Mouse (Mus musculus): Measurements from ENCODE around the gene Nop53. TPM values are rescaled to one million over a fixed set of nuclear protein-coding genes. Genes with fewer than 3 reads are reported as not detected.

Nop53 gene
- polyA plus RNA-seq, 1 experiment from 2014 or later = 147 TPM

GRCm38 (mm10) chr7:15910521-15910920, 35.4 kb downstream of the Nop53 start:
- Histone ChIP-seq H3K4me2 (ENCODE audit: low read length) (no peak overlapping the region), H3K4me3 (ENCODE audit: low read depth, low read length) (no peak overlapping the region), H3K9me3 (replicated peaks; ENCODE audit: control insufficient read depth, low read length) (no peaks in the 10 kb centered on the region), H3K4me1 (ENCODE audit: control insufficient read depth, insufficient read depth, low read length) (no peaks in the 10 kb centered on the region), H3K36me3 (ENCODE audit: control insufficient read depth, insufficient read depth, low read length) (no peaks in the 10 kb centered on the region), H3K9ac (ENCODE audit: low read length) (no peak overlapping the region), H3K27ac (ENCODE audit: low read depth, low read length) (no peak overlapping the region), H3K27me3 (replicated peaks; ENCODE audit: control insufficient read depth, insufficient read depth, low read length) (no peaks in the 10 kb centered on the region)
- ATAC-seq = no peak
- WGBS = 89% methylated on average over 5 of the region's 5 CpGs
- no peak for DNase-seq (ENCODE audit: low spot score)

- H3K27ac ChIP-seq (ENCODE audit: low read depth, low read length) = no peak overlapping the region
- no peaks in the 10 kb centered on the region for H3K36me3 ChIP-seq (ENCODE audit: control insufficient read depth, insufficient read depth, low read length)
- DNase-seq (ENCODE audit: low spot score) = no peak
- no peaks in the 10 kb centered on the region for H3K9me3 ChIP-seq (replicated peaks; ENCODE audit: control insufficient read depth, low read length)
- no peak overlapping the region for H3K4me2 ChIP-seq (ENCODE audit: low read length)
- H3K27me3 ChIP-seq (replicated peaks; ENCODE audit: control insufficient read depth, insufficient read depth, low read length) = no peaks in the 10 kb centered on the region
- no peaks in the 10 kb centered on the region for H3K4me1 ChIP-seq (ENCODE audit: control insufficient read depth, insufficient read depth, low read length)
- H3K4me3 ChIP-seq (ENCODE audit: low read depth, low read length) = no peak overlapping the region
- H3K9ac ChIP-seq (ENCODE audit: low read length) = no peak overlapping the region
- WGBS = 84% methylated on average over 8 of the region's 8 CpGs
- ATAC-seq = no peak
These were observed 37.8 kb downstream of the Nop53 start for GRCm38 (mm10) chr7:15907971-15908590.

- Histone ChIP-seq H3K4me3 (ENCODE audit: low read depth, low read length) (no peak overlapping the region), H3K36me3 (ENCODE audit: control insufficient read depth, insufficient read depth, low read length) (no peaks in the 10 kb centered on the region), H3K9ac (ENCODE audit: low read length) (no peak overlapping the region), H3K4me2 (ENCODE audit: low read length) (no peak overlapping the region), H3K4me1 (ENCODE audit: control insufficient read depth, insufficient read depth, low read length) (no peaks in the 10 kb centered on the region), H3K27ac (ENCODE audit: low read depth, low read length) (no peak overlapping the region), H3K9me3 (replicated peaks; ENCODE audit: control insufficient read depth, low read length) (no peaks in the 10 kb centered on the region), H3K27me3 (replicated peaks; ENCODE audit: control insufficient read depth, insufficient read depth, low read length) (no peaks in the 10 kb centered on the region)
- 85% methylated on average over 1 of the region's 1 CpGs for WGBS
- no peak for DNase-seq (ENCODE audit: low spot score)
- no peak for ATAC-seq
These were observed 39.3 kb downstream of the Nop53 start for GRCm38 (mm10) chr7:15906602-15907001.

GRCm38 (mm10) chr7:15905861-15906260, 40.0 kb downstream of the Nop53 start:
- Histone ChIP-seq H3K27ac (ENCODE audit: low read depth, low read length) (no peak overlapping the region), H3K4me3 (ENCODE audit: low read depth, low read length) (no peak overlapping the region), H3K27me3 (replicated peaks; ENCODE audit: control insufficient read depth, insufficient read depth, low read length) (no peaks in the 10 kb centered on the region), H3K9me3 (replicated peaks; ENCODE audit: control insufficient read depth, low read length) (no peaks in the 10 kb centered on the region), H3K4me1 (ENCODE audit: control insufficient read depth, insufficient read depth, low read length) (no peaks in the 10 kb centered on the region), H3K36me3 (ENCODE audit: control insufficient read depth, insufficient read depth, low read length) (no peaks in the 10 kb centered on the region), H3K9ac (ENCODE audit: low read length) (no peak overlapping the region), H3K4me2 (ENCODE audit: low read length) (no peak overlapping the region)
- ATAC-seq (no peak), DNase-seq (ENCODE audit: low spot score) (no peak)
- WGBS = 47% methylated on average over 7 of the region's 7 CpGs

GRCm38 (mm10) chr7:15901366-15902048, 44.4 kb downstream of the Nop53 start:
- H3K36me3 ChIP-seq (ENCODE audit: control insufficient read depth, insufficient read depth, low read length) = no peaks in the 10 kb centered on the region
- ATAC-seq (no peak), DNase-seq (ENCODE audit: low spot score) (no peak)
- no peak overlapping the region for H3K4me2 ChIP-seq (ENCODE audit: low read length)
- no peak overlapping the region for H3K9ac ChIP-seq (ENCODE audit: low read length)
- H3K4me1 ChIP-seq (ENCODE audit: control insufficient read depth, insufficient read depth, low read length) = no peaks in the 10 kb centered on the region
- no peaks in the 10 kb centered on the region for H3K9me3 ChIP-seq (replicated peaks; ENCODE audit: control insufficient read depth, low read length)
- no peaks in the 10 kb centered on the region for H3K27me3 ChIP-seq (replicated peaks; ENCODE audit: control insufficient read depth, insufficient read depth, low read length)
- no peak overlapping the region for H3K4me3 ChIP-seq (ENCODE audit: low read depth, low read length)
- no peak overlapping the region for H3K27ac ChIP-seq (ENCODE audit: low read depth, low read length)
- 77% methylated on average over 9 of the region's 9 CpGs for WGBS

GRCm38 (mm10) chr7:15894251-15894650, 51.6 kb downstream of the Nop53 start:
- Histone ChIP-seq H3K4me3 (ENCODE audit: low read depth, low read length) (no peak overlapping the region), H3K27me3 (replicated peaks; ENCODE audit: control insufficient read depth, insufficient read depth, low read length) (no peaks in the 10 kb centered on the region), H3K9me3 (replicated peaks; ENCODE audit: control insufficient read depth, low read length) (no peaks in the 10 kb centered on the region), H3K4me2 (ENCODE audit: low read length) (no peak overlapping the region), H3K4me1 (ENCODE audit: control insufficient read depth, insufficient read depth, low read length) (no peaks in the 10 kb centered on the region), H3K9ac (ENCODE audit: low read length) (no peak overlapping the region), H3K36me3 (ENCODE audit: control insufficient read depth, insufficient read depth, low read length) (no peaks in the 10 kb centered on the region), H3K27ac (ENCODE audit: low read depth, low read length) (no peak overlapping the region)
- DNase-seq (ENCODE audit: low spot score) = no peak
- 90% methylated on average over 1 of the region's 1 CpGs for WGBS
- ATAC-seq = no peak

Other genes starting within 250 kb of the Nop53 start
- not detected in 2 replicates for gene Obox5, start 195.9 kb downstream of the Nop53 start, polyA plus RNA-seq (2014; fragmentation: Nextera tagmentation; extraction: Ambion mirVana)
- not detected in 2 replicates for gene Obox6, start 106.4 kb downstream of the Nop53 start, polyA plus RNA-seq (2014; fragmentation: Nextera tagmentation; extraction: Ambion mirVana)
- gene Crx, start 66.1 kb downstream of the Nop53 start, polyA plus RNA-seq (2014; fragmentation: Nextera tagmentation; extraction: Ambion mirVana) = 0.09 TPM in 1 of 2 replicates, not detected in the other
- not detected in 2 replicates for gene Crxos, start 63.5 kb downstream of the Nop53 start, polyA plus RNA-seq (2014; fragmentation: Nextera tagmentation; extraction: Ambion mirVana)
- 1,730 and 1,790 TPM in 2 replicates for gene Selenow, start 23.7 kb downstream of the Nop53 start, polyA plus RNA-seq (2014; fragmentation: Nextera tagmentation; extraction: Ambion mirVana)
- 4.5 and 6.2 TPM in 2 replicates for gene Ehd2, start 21.5 kb upstream of the Nop53 start, polyA plus RNA-seq (2014; fragmentation: Nextera tagmentation; extraction: Ambion mirVana)
- gene Bicra, start 101.8 kb upstream of the Nop53 start, polyA plus RNA-seq (2014; fragmentation: Nextera tagmentation; extraction: Ambion mirVana) = 4.3 and 6.0 TPM in 2 replicates
- gene Zfp541, start 115.7 kb upstream of the Nop53 start, polyA plus RNA-seq (2014; fragmentation: Nextera tagmentation; extraction: Ambion mirVana) = 0.16 TPM in 1 of 2 replicates, not detected in the other
- gene Napa, start 152.4 kb upstream of the Nop53 start, polyA plus RNA-seq (2014; fragmentation: Nextera tagmentation; extraction: Ambion mirVana) = 156 and 164 TPM in 2 replicates
- 34.5 and 37.0 TPM in 2 replicates for gene Kptn, start 173.8 kb upstream of the Nop53 start, polyA plus RNA-seq (2014; fragmentation: Nextera tagmentation; extraction: Ambion mirVana)
- 0.85 and 0.94 TPM in 2 replicates for gene Slc8a2, start 183.8 kb upstream of the Nop53 start, polyA plus RNA-seq (2014; fragmentation: Nextera tagmentation; extraction: Ambion mirVana)
- gene Meis3, start 229.0 kb upstream of the Nop53 start, polyA plus RNA-seq (2014; fragmentation: Nextera tagmentation; extraction: Ambion mirVana) = 88.8 and 97.6 TPM in 2 replicates